Mouse (Mus musculus): ENCODE measurements around the gene Pabpc4. TPM values are rescaled to one million over a fixed set of nuclear protein-coding genes. Genes with fewer than 3 reads are reported as not detected.
A peak's percentile ranks its signal among the peaks of the same experiment; 100 is the strongest.
"Not testable (repeated sequence)": the region's sequence is repeated elsewhere in the genome, so short reads cannot be mapped to it uniquely, and the experiment has no call there.

Gene Pabpc4
- total RNA-seq, 2 experiments from 2014 or later: 139 to 218 TPM

GRCm38 (mm10) chr4:123246651-123247050, 15.5 kb upstream of the Pabpc4 start:
- ATAC-seq (replicated peaks; ENCODE audit: low FRiP score, poor library complexity, severe bottlenecking): no peak

DNA sequence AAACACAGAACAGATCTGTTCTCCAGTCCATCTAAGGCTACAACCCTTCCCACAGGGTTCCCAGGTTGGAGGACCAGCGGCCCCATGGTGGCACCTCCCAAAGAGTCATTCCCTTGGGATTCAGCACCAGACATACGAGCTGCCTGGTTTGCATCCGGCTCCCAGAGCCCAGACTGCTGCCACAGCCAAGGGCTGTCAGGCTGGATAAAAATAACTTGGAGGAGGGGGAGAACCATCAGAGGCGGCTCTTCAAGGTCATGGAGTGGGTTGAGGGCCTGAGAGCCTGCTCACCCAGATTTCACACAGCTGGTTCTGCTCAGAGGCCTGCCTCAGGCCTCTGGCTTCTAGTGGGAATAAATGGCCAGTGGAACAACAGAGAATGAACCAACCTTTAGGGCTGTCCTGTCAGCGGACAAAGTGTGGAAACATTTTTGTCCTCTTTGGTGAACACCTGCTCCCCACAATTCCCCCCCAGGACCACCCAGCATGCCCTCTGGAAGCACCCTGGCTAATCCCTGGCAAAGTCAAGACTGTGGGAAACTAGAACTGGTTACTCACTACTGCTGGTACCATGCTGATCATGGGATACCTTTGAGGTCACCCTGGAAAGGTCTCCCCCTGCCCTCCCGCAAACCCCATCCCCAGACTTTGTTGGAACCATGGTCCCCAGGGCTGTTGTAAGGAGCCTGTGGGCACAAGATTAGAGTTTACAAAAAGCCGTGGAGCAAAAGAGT, 14.8 kb upstream of the Pabpc4 start:
- no peak for ATAC-seq (replicated peaks; ENCODE audit: low FRiP score, poor library complexity, severe bottlenecking)

DNA sequence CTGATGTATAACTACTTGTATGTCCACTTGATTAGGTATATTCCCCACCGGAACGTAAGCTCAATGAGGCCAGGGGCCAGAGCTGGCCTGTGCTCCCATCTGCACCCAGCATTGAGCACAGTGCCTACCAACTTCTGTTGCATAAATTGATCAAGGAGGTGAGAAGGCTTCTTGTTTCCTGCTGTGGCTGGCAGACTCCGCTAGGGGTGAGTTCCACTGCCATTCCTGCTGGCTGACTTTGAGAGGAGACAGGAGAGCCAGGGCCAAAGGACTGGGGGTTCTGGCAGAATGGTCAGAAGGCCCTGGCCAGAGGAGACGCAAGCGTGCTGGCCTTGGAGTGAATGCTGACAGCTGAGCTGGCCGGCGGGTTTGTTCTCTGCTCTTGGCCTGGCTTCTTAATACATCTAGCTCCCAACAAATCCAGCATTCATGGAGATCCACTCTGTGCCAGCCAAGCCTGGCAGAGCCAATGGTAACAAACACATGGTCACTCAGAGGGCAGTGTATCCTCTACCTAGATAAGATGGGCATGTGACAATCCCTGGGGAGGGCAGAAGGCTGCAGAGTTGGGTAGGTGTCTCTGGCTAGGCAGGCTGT, 13.1 kb upstream of the Pabpc4 start:
- no peak for ATAC-seq (replicated peaks; ENCODE audit: low FRiP score, poor library complexity, severe bottlenecking)

DNA sequence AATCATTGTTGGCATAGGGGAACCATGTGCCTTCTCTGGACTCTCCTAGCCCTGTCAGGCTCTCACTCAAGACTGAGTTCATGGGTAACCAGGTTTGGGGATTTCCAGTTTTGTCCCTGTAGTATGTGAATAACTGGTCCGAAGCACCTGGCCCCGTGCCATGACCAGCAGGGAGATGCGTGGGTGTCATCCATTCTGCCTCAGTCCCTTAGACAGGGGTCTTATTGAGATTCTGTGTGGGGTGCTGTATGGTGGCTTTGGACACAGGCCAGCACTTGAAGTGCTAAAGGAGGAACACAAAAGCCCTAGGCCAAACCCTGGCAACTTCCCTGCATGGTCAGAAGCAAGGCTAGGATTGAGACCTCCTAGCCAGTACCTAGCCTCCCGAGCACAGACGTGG, 9.9 kb upstream of the Pabpc4 start:
- ATAC-seq (replicated peaks; ENCODE audit: low FRiP score, poor library complexity, severe bottlenecking): no peak

- ATAC-seq (replicated peaks; ENCODE audit: low FRiP score, poor library complexity, severe bottlenecking): peak; percentile 88
Observed at GRCm38 (mm10) chr4:123254617-123255016, 7.5 kb upstream of the Pabpc4 start.

- no peak for ATAC-seq (replicated peaks; ENCODE audit: low FRiP score, poor library complexity, severe bottlenecking)
Observed at GRCm38 (mm10) chr4:123260071-123260746, 1.9 kb upstream of the Pabpc4 start.

DNA sequence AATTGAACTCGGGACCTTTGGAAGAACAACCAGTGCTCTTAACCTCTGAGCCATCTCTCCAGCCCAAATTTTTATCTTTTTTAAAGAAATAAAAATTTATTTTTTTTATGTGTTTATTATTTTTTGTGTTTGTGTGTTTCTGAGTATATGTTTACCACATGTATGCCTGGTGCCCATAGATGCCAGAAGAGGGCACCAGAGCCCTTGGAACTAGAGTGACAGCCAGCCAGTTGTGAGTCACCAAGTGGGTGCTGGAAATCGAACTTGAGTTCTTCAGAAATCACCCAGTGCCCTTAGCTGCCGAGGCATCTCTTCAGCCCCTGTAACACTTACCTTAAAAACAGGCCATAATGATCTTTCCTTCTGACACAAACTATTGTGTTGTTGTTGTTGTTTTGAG, 8.9 kb downstream of the Pabpc4 start:
- ATAC-seq (replicated peaks; ENCODE audit: low FRiP score, poor library complexity, severe bottlenecking): no peak

- ATAC-seq (replicated peaks; ENCODE audit: low FRiP score, poor library complexity, severe bottlenecking): no peak; the same call in 1 of the 2 replicates
Observed at GRCm38 (mm10) chr4:123280117-123280516, 18.0 kb downstream of the Pabpc4 start.

GRCm38 (mm10) chr4:123282500-123282899, 20.3 kb downstream of the Pabpc4 start:
- ATAC-seq (replicated peaks; ENCODE audit: low FRiP score, poor library complexity, severe bottlenecking): peak; percentile 74

GRCm38 (mm10) chr4:123282915-123283674, 20.9 kb downstream of the Pabpc4 start:
- ATAC-seq (replicated peaks; ENCODE audit: low FRiP score, poor library complexity, severe bottlenecking): not testable (repeated sequence)

- not testable (repeated sequence) for ATAC-seq (replicated peaks; ENCODE audit: low FRiP score, poor library complexity, severe bottlenecking)
Observed at GRCm38 (mm10) chr4:123283675-123284064, 21.5 kb downstream of the Pabpc4 start.

DNA sequence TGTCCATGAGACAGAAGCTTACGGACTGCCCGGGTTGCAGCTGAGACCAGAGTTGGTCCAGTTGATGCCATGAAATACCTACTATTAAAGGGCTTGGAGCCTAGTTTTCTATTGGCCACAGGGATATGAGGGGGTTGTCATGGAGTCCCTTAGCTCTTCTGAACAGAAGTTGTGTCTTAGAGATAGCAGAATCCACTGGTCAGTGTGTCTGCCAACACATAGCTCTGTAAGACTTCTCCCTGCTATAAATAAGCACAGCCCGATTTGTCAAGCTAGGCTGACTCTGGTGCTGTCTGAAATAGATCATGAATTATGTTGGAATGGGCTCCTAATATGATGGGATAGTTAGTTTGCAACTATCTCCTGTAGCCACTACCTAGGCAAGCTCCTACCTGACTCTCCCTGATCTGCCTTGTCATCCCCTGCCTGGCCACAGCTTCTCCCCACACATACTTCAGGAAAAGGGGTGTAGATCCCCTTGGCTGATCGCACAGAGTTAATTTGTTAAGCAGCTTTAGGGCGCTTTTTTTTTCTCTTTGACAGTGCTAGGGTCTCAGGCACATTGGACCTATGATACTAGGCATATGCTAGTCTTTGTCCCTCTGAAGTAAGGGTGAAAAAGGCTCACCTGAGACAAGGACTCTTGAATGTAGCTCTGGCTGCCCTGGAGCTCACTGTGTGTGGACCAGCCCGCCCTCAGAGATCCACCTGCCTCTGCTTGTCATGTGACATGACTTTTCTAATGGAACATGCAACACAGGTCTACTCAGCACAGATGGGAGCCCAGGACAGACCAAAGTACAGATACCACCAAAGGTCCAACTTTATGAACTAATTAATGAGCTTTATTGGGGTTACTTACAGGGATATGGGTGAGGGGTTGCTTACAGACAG, 22.8 kb downstream of the Pabpc4 start:
- peak; percentile 57 for ATAC-seq (replicated peaks; ENCODE audit: low FRiP score, poor library complexity, severe bottlenecking)

- peak; percentile 68 for ATAC-seq (replicated peaks; ENCODE audit: low FRiP score, poor library complexity, severe bottlenecking)
Observed at GRCm38 (mm10) chr4:123286790-123287189, 24.6 kb downstream of the Pabpc4 start.

DNA sequence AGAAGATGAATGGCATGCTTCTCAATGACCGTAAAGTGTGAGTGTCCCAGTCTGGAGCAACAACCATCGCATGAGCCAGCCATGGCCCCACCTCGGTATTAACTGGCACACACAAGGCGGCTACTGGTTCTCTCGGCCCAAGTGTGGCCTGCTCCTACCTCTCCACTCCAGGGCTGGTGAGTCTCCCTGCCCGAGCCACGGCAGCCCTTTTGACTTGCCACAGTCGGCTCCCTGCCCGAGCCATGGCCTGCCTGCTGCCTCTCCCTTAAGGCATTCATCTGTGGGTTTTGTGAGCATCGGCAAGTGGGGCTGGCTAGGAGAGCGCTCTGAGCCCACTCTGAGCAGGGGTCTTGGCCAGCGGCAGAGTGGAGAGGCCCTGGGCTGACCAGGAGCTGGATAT, 26.9 kb downstream of the Pabpc4 start:
- no peak for ATAC-seq (replicated peaks; ENCODE audit: low FRiP score, poor library complexity, severe bottlenecking)

- no peak for ATAC-seq (replicated peaks; ENCODE audit: low FRiP score, poor library complexity, severe bottlenecking)
Observed at GRCm38 (mm10) chr4:123292390-123292789, 30.2 kb downstream of the Pabpc4 start.

DNA sequence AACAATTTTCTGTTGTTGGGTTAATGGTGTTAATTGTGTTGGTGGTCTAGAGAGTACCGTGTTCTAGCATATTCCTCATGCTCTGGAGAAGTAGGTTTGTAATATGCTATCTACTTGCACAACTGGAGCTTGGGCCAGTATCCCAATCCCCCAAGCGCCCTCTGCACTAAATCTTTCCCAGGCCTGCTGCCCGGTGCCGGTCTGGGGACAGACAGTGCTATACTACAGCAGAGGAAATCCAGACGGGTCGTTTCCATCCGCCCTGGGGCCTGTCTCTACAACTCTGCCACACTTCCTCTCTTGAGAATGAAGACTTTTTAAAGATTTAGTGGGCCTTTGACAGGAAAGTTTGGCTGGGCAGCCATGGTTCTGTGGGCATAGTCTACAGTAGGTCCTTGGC, 30.8 kb downstream of the Pabpc4 start:
- no peak for ATAC-seq (replicated peaks; ENCODE audit: low FRiP score, poor library complexity, severe bottlenecking)

DNA sequence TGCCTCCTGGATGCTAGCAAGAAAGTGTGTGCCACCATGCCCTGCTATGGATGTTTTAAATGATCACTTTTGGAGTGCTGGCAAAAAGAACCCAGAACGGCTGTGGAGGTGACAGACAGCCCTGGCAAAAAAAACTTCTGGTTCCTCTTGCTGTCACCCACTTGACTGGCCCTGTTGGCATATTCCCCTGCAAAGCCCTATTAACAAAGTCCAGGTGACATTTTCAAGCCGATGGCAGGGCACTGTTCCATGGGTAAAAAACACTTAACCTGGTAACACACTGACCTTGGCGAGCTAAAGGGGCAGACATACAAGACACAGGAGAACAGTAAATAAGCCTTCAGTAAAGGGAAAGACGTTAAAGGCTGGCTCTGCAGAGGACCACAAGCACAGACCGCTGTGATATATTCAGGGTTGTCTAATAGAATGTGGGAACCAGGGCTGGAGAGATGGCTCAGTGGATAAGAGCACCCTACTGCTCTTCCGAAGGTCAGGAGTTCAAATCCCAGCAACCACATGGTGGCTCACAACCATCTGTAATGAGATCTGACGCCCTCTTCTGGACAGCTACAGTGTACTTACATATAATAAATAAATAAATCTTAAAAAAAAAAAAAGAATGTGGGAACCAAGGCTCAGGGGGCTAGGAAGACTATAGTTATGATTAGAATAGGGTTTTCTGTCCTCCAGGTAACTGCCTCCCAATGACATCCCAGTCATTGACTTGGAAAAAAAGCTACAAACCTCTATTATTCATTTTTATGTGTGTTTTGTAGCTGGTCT, 31.7 kb downstream of the Pabpc4 start:
- no peak for ATAC-seq (replicated peaks; ENCODE audit: low FRiP score, poor library complexity, severe bottlenecking)

- ATAC-seq (replicated peaks; ENCODE audit: low FRiP score, poor library complexity, severe bottlenecking): not testable (repeated sequence)
Observed at GRCm38 (mm10) chr4:123295026-123295425, 32.9 kb downstream of the Pabpc4 start.

All from erythroblast, adult 5-6 weeks (primary cell).